Mouse (Mus musculus) adrenal gland, adult 18-20 months (tissue): ENCODE measurements around the gene Odr4. TPM values are rescaled to one million over a fixed set of nuclear protein-coding genes. Genes with fewer than 3 reads are reported as not detected.

Experiments used
- DNase-seq, 2 experiments: peaks; one replicate each; pipeline ENCODE4 v3.0.0; 2021 to 2022; ENCODE audit warnings: low spot score in 2 of 2
- total RNA-seq, 2 experiments: library from RNA; stranded (reverse); gene quantifications; 1 replicate in 1 of 2; 2 replicates in 1 of 2; pipeline ENCODE4 v1.2.3; 2021

The Odr4 gene
- total RNA-seq, 2 experiments from 2014 or later: 41.9 to 46.0 TPM

DNA sequence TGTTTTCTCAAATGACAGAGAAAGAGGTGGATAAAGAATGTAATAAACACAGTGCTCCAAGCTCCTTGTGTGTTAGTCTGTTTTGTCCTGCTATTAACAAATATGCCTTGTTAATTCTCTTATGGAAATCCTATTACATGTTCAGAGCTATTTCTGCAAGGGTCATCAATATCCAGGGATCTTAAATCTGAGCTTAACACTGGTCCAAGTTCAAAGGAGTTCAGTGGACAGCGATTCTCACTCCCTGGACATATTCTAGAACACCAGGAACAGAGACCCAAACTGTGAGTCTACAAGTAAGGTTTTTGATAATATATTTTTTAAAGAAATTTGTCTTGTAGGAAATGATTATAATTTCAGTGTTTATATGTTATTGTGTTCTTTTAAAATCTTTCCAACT, 73.7 kb downstream of the Odr4 start, which contains the start of gene Pdc:
Pdc (plus strand) TSS at position 213 of the 400 bp plus-strand sequence.
- DNase-seq: no peak

Other genes starting within 250 kb of the Odr4 start
- not detected for gene Pdc, start 73.7 kb downstream of the Odr4 start, total RNA-seq
- 100 to 1,000 TPM in 1 of 2 experiments, 10 to 100 TPM in 1; 98.1 to 111 TPM for gene Tpr, start 242 bp downstream of the Odr4 start, total RNA-seq
- 1 to 10 TPM; 3.8 to 9.1 TPM for gene Prg4, start 73.1 kb upstream of the Odr4 start, total RNA-seq